Mouse (Mus musculus): ENCODE measurements at regions not wholly inside any gene's neighbourhood (a gene's known extent, or its start where the extent isn't known, plus 50 kb on each side); places are given as distances from the start of the nearest gene placed in this dataset.

- TF ChIP-seq CTCF (IDR thresholded peaks at IDR 0.05; ENCODE audit: low read depth) (no peak), EP300 (IDR thresholded peaks at IDR 0.05; ENCODE audit: low read depth) (no peak)
Measured at GRCm38 (mm10) chr15:94025239-94025971, 429.7 kb upstream of the Prickle1 start.

All from liver, embryonic 14.5 days (tissue).